Mouse (Mus musculus) limb, embryonic 14.5 days (tissue): ENCODE data around the gene Ube4b. TPM values are rescaled to one million over a fixed set of nuclear protein-coding genes. Genes with fewer than 3 reads are reported as not detected.

Experiments used
- ATAC-seq: fragments of 200-750 bp; cut with Nextera tagmentation; 2 replicates; pipeline ENCODE4 v1.8.0; 2017; ENCODE audit warnings: low read depth, moderate number of reproducible peaks, moderate TSS enrichment; ENCODE audit not compliant: low FRiP score
- DNase-seq: peaks from one replicate; pipeline ENCODE4 v3.0.0-alpha.2; 2015; ENCODE audit warnings: low spot score
- H3K27ac ChIP-seq: fragments of 300-500 bp; sonication (generic); replicated peaks from 2 replicates; pipeline ENCODE4 v1.5.1; 2014; ENCODE audit warnings: low read depth, mild to moderate bottlenecking, low read length, moderate library complexity, mixed read lengths
- H3K27me3 ChIP-seq: fragments of 300-500 bp; sonication (generic); 2 replicates; pipeline ENCODE4 v1.6.1; 2014; ENCODE audit warnings: low read length, mixed read lengths; ENCODE audit not compliant: control insufficient read depth, insufficient read depth
- H3K36me3 ChIP-seq: fragments of 300-500 bp; sonication (generic); 2 replicates; pipeline ENCODE4 v1.6.1; 2014; ENCODE audit warnings: mild to moderate bottlenecking, low read length, moderate library complexity, mixed read lengths; ENCODE audit not compliant: control insufficient read depth, insufficient read depth
- H3K4me1 ChIP-seq: fragments of 300-500 bp; sonication (generic); 2 replicates; pipeline ENCODE4 v1.6.1; 2014; ENCODE audit warnings: antibody characterized with exemption, low read length, mixed read lengths; ENCODE audit not compliant: control insufficient read depth, insufficient read depth
- H3K4me2 ChIP-seq: fragments of 300-500 bp; sonication (generic); replicated peaks from 2 replicates; pipeline ENCODE4 v1.6.1; 2014; ENCODE audit warnings: low read depth, mild to moderate bottlenecking, low read length, moderate library complexity; ENCODE audit not compliant: severe bottlenecking
- H3K4me3 ChIP-seq: fragments of 300-500 bp; sonication (generic); replicated peaks from 2 replicates; pipeline ENCODE4 v1.5.1; 2014; ENCODE audit warnings: low read length
- H3K9ac ChIP-seq: fragments of 300-500 bp; sonication (generic); 2 replicates; pipeline ENCODE4 v1.6.1; 2014; ENCODE audit warnings: mild to moderate bottlenecking, low read depth, low read length, moderate library complexity; ENCODE audit not compliant: severe bottlenecking
- H3K9me3 ChIP-seq: fragments of 300-500 bp; sonication (generic); 2 replicates; pipeline ENCODE4 v1.6.1; 2016; ENCODE audit warnings: low read length; ENCODE audit not compliant: control insufficient read depth
- POLR2A ChIP-seq: fragments of 200-500 bp; IDR thresholded peaks from 2 replicates; pipeline ENCODE4 v1.8.0; 2012; ENCODE audit warnings: inconsistent platforms, mild to moderate bottlenecking, moderate library complexity, borderline replicate concordance; ENCODE audit not compliant: insufficient read depth, insufficient read length; ENCODE audit errors: extremely low read depth
- WGBS: fragments of 180-500 bp; shearing (Covaris S2); extraction: QIAGEN DNeasy Blood & Tissue Kit; methylation state at CpG from one replicate; pipeline ENCODE4 v1.1.7; 2014; 5-methylcytosine and 5-hydroxymethylcytosine counted together
- polyA plus RNA-seq, 2 experiments: library from polyadenylated mRNA; depleted of rRNA in 1 of 2; stranded (reverse) in 1 of 2; unstranded in 1 of 2; fragments of >200 nt; fragmentation: Nextera tagmentation in 1 of 2; extraction: Ambion mirVana in 1 of 2; gene quantifications; 2 replicates each; pipeline versions ENCODE4 v1.2.1 to v1.2.3; 2012 to 2014

Ube4b gene
- polyA plus RNA-seq, 2 experiments: 39.8 to 82.1 TPM

DNA sequence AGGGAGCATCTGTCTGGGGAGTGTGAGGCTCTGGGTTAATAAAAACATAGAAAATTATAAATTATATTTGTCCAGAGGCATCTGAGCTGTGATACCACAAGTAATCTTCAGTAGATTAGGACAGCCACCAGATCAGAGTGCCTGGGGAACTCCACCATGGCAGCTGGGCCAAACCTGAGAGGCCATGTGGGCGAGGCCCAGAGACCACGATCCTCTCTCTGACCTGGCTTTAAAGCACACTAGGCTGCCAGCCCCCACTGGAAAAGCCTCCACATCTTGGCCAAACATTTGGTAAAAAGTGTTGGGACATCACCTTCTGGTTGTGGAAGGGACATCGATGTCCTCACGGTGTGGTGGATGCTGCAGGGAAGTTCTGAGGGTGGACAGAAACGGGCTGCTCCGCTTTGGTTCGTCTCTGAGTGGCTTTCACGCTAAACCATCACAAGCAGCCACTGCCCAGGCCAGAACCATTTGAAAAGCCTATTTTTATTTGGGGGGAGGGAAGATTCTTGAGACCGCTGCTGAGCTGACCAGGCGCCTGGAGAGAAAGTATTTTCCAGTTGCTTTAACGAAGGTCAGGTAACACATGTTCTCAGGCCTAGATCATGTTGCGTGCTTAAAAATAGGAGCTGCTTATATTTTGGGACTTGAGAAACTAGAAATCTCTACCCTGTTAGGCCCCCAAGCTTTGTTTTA, 112.8 kb downstream of the Ube4b start:
- peak; percentile 63; the same call in 1 of the 2 replicates for ATAC-seq
- H3K9ac ChIP-seq: no peak overlapping the region
- no peak overlapping the region for H3K4me2 ChIP-seq
- WGBS: 57% methylated on average over 12 of the region's 12 CpGs
- no peaks in the 10 kb centered on the region for H3K9me3 ChIP-seq
- no peaks in the 10 kb centered on the region for H3K36me3 ChIP-seq
- no peaks in the 10 kb centered on the region for H3K4me1 ChIP-seq
- DNase-seq: no peak
- no peaks in the 10 kb centered on the region for H3K27me3 ChIP-seq
- TF ChIP-seq POLR2A: no peak
- no peak overlapping the region for H3K27ac ChIP-seq
- H3K4me3 ChIP-seq: no peak overlapping the region

DNA sequence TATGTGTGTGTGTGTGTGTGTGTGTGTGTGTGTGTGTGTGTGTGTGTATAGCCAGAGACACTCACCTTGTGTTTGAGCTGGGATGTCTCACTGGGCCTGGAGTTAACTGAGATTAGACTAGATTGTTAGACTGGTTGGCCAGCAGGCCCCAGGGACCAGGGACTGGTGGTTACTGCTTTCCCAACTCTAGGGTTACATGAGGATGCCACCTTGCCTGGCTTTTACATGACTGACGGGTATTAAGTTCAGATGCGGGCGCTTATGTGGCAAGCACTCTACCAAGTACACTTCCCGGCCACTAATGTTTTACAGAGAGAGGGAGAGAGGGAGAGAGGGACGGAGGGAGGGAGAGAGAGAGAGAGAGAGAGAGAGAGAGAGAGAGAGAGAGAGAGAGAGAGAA, 114.6 kb downstream of the Ube4b start:
- no peak for ATAC-seq
- Histone ChIP-seq H3K4me2 (no peak overlapping the region), H3K4me1 (peaks cover 3% of the 10 kb centered on the region; the same call in 1 of the 2 replicates), H3K9me3 (no peaks in the 10 kb centered on the region), H3K36me3 (no peaks in the 10 kb centered on the region), H3K27me3 (no peaks in the 10 kb centered on the region), H3K4me3 (no peak overlapping the region), H3K9ac (no peak overlapping the region), H3K27ac (no peak overlapping the region)
- no peak for TF ChIP-seq POLR2A
- 81% methylated on average over 5 of the region's 5 CpGs for WGBS
- no peak for DNase-seq

DNA sequence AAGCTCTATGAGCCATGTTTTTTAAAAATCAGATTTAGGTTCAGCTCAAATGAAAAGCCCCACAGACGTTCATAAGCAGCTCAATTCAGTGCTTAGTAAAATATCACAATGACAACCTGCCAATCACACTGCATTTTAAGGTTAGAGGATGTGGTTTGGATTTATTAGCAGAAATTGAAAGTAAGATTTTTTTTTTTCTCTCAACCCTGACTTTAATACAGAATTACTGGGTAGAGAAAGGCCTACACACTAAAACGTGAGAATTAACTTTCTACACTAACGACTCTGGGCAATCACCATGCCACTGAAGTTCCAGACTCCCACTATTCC, 118.1 kb downstream of the Ube4b start:
- no peak for TF ChIP-seq POLR2A
- H3K27me3 ChIP-seq: no peaks in the 10 kb centered on the region
- WGBS: 56% methylated on average over 3 of the region's 3 CpGs
- no peak for DNase-seq
- H3K9me3 ChIP-seq: no peaks in the 10 kb centered on the region
- ATAC-seq: no peak
- H3K4me2 ChIP-seq: peak overlapping the region; percentile 81
- H3K4me3 ChIP-seq: peak overlapping the region; percentile 97
- H3K36me3 ChIP-seq: no peaks in the 10 kb centered on the region
- H3K9ac ChIP-seq: no peak overlapping the region
- peak overlapping the region; percentile 69 for H3K27ac ChIP-seq
- peaks cover 17% of the 10 kb centered on the region for H3K4me1 ChIP-seq

DNA sequence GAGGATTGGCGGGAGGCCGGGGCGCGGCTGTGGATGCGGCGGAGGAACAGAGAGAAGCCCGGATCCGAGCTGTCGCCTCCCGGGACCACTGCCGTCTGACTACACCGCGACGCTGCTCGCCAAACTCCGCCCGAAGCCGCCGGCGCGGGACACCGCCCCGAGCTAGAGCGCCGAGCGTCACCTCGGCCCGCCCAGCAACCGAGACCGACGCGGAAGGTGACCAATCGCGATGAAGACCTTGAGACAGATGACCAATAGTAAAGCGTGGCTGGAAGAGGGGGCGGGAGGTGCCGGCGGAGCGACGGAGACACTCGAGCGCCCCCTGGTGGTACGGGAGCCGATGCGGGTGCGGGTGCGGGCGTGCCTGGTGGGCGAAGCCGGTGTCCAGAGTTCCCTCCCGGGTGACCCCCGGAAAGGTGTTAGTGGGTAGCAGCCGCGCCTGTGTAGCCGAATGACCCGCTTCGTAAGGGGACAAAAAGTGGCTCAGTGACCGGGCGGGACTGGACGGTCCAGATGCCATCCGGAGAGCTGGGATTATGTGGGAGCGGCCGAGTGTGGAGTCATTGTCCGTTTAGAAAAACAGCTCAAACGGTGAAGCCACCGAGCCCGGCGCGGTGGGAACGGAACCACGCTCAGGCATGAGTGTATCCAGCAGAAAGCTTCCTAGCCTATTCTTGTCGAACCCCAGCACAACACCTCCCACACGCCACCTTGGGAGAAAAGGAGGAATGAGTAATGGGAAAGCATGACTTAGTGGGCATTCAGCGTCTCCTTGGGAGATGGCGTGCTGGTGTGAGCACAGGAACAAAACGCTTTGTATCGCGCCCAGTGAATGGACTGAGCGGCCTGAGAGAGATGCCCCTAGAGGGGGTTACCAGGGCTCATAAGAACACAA, 118.7 kb downstream of the Ube4b start, which contains the start of gene Kif1b:
Gene Kif1b, minus strand, starts transcription at position 98 of the 895 bp plus-strand sequence.
- peaks cover 21% of the 10 kb centered on the region for H3K4me1 ChIP-seq
- ATAC-seq: peak; percentile 99
- DNase-seq: peak; percentile 92
- peak within 1 kb of the TSS; percentile 81 for H3K4me2 ChIP-seq
- WGBS: under 1% methylated on average over 76 of the region's 79 CpGs
- peak; percentile 58; the same call in 1 of the 2 replicates for TF ChIP-seq POLR2A
- no peaks in the 10 kb centered on the region for H3K27me3 ChIP-seq
- H3K9me3 ChIP-seq: no peaks in the 10 kb centered on the region
- H3K9ac ChIP-seq: peak within 1 kb of the TSS; percentile 94
- no peaks in the 10 kb centered on the region for H3K36me3 ChIP-seq
- H3K27ac ChIP-seq: peak within 1 kb of the TSS; percentile 90
- H3K4me3 ChIP-seq: peak within 1 kb of the TSS; percentile 97
